Mouse (Mus musculus): ENCODE results near the gene Atp12a. TPM values are rescaled to one million over a fixed set of nuclear protein-coding genes. Genes with fewer than 3 reads are reported as not detected.

Gene Atp12a
- 4.3 TPM in 1 of 2 replicates, not detected in the other for polyA plus RNA-seq (2012; rRNA removed; ENCODE audit: low replicate concordance)

DNA sequence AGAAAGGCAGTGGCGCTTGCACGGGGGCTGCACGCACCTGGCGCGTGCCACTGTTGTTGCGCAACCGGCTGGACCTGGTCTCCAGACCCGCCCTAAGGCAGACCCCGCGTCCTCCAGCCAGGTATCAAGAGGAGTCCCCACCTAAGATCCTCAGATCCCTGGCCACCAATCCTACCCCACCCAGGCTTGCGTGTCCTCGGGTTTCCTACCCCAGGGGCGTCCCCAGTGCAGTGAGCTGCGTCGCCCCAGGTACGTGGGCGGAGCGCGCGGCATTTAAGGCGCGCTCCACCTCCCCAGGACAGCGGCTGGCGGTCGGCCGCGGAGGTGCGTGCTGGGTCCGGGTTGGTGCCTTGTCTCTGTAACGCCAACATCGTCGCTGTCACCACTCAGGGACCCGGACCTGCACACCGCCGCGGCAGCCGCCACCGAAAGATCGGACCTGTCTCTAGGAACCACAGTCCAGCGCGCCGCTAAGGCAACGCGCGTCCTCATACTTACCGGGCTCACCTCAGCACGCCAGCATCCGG is at the start of gene Atp12a:
Atp12a (plus strand) TSS at position 358 of the 527 bp plus-strand sequence.

GRCm38 (mm10) chr14:56402311-56403071 is 37.6 kb downstream of the Atp12a start, which contains the start of gene Rnf17:
TSS of gene Rnf17 (plus strand) at chr14:56402581.

Other genes with a start within 250 kb of the Atp12a start
- gene Gzme, start 244.4 kb upstream of the Atp12a start, polyA plus RNA-seq (2012; rRNA removed; ENCODE audit: low replicate concordance), result 0.14 TPM in 1 of 2 replicates, not detected in the other
- gene Gzmd, start 232.5 kb upstream of the Atp12a start, polyA plus RNA-seq (2012; rRNA removed; ENCODE audit: low replicate concordance), result 0.86 TPM in 1 of 2 replicates, not detected in the other
- gene Gzmg, start 205.5 kb upstream of the Atp12a start, polyA plus RNA-seq (2012; rRNA removed; ENCODE audit: low replicate concordance), result not detected in 2 replicates
- not detected in 2 replicates for gene Gzmn, start 190.5 kb upstream of the Atp12a start, polyA plus RNA-seq (2012; rRNA removed; ENCODE audit: low replicate concordance)
- gene Gzmf, start 153.7 kb upstream of the Atp12a start, polyA plus RNA-seq (2012; rRNA removed; ENCODE audit: low replicate concordance), result 1.1 TPM in 1 of 2 replicates, not detected in the other
- 5.1 TPM in 1 of 2 replicates, not detected in the other for gene Gzmc, start 130.4 kb upstream of the Atp12a start, polyA plus RNA-seq (2012; rRNA removed; ENCODE audit: low replicate concordance)
- gene Gzmb, start 102.8 kb upstream of the Atp12a start, polyA plus RNA-seq (2012; rRNA removed; ENCODE audit: low replicate concordance), result 1.1 and 10.4 TPM in 2 replicates
- 0.19 and 0.22 TPM in 2 replicates for gene Rnf17, start 37.5 kb downstream of the Atp12a start, polyA plus RNA-seq (2012; rRNA removed; ENCODE audit: low replicate concordance)
- 1.5 and 2.1 TPM in 2 replicates for gene Cenpj, start 210.4 kb downstream of the Atp12a start, polyA plus RNA-seq (2012; rRNA removed; ENCODE audit: low replicate concordance)
- gene Parp4, start 210.6 kb downstream of the Atp12a start, polyA plus RNA-seq (2012; rRNA removed; ENCODE audit: low replicate concordance), result 8.8 and 11.8 TPM in 2 replicates